Mouse (Mus musculus) ES-E14 (cell line): ENCODE results near the gene Olfr551. TPM values are rescaled to one million over a fixed set of nuclear protein-coding genes. Genes with fewer than 3 reads are reported as not detected.

Experiments
- DNase-seq: peaks from one replicate; pipeline ENCODE4 v3.0.0-alpha.2; 2013; ENCODE audit warnings: low read depth, low spot score
- H3K27ac ChIP-seq: 2 replicates; pipeline ENCODE4 v1.5.1; 2012; ENCODE audit warnings: low read depth, mild to moderate bottlenecking, low read length, moderate library complexity, mixed read lengths; ENCODE audit not compliant: poor library complexity, insufficient read depth, severe bottlenecking
- H3K36me3 ChIP-seq: 2 replicates; pipeline ENCODE4 v1.6.1; 2012; ENCODE audit warnings: mild to moderate bottlenecking, low read length, moderate library complexity, mixed read lengths; ENCODE audit not compliant: control insufficient read depth, poor library complexity, insufficient read depth, severe bottlenecking
- H3K4me1 ChIP-seq, 2 experiments: fragments of 150-350 bp in 1 of 2; sonication (generic) in 1 of 2; 2 replicates each; pipeline ENCODE4 v1.6.1; 2012; ENCODE audit warnings: low read length in 2 of 2, mild to moderate bottlenecking in 1 of 2, mixed read lengths in 1 of 2; ENCODE audit not compliant: control insufficient read depth in 2 of 2, insufficient read depth in 2 of 2, poor library complexity in 1 of 2
- H3K4me3 ChIP-seq, 2 experiments: fragments of 150-350 bp in 1 of 2; sonication (generic) in 1 of 2; 2 replicates each; pipeline ENCODE4 v1.5.1; 2012; ENCODE audit warnings: low read length in 2 of 2, low read depth in 1 of 2, mild to moderate bottlenecking in 1 of 2, mixed read lengths in 1 of 2; ENCODE audit not compliant: insufficient read depth in 1 of 2, poor library complexity in 1 of 2, severe bottlenecking in 1 of 2
- H3K9ac ChIP-seq: 2 replicates; pipeline ENCODE4 v1.6.1; 2012; ENCODE audit warnings: low read depth, mild to moderate bottlenecking, low read length, mixed read lengths; ENCODE audit not compliant: poor library complexity, insufficient read depth, severe bottlenecking
- H3K9me3 ChIP-seq: fragments of 150-350 bp; sonication (generic); 2 replicates; pipeline ENCODE4 v1.6.1; 2012; ENCODE audit warnings: low read depth, mild to moderate bottlenecking, low read length; ENCODE audit not compliant: control insufficient read depth, insufficient read depth
- CHD2 ChIP-seq: IDR thresholded peaks from 2 replicates; pipeline ENCODE4 v1.6.1; 2014; ENCODE audit warnings: mild to moderate bottlenecking, low read depth, low read length, inconsistent platforms
- HCFC1 ChIP-seq: IDR thresholded peaks from 2 replicates; pipeline ENCODE4 v1.6.1; 2012; ENCODE audit warnings: low read length, inconsistent platforms, borderline replicate concordance; ENCODE audit not compliant: insufficient read depth
- MAFK ChIP-seq: IDR thresholded peaks from 2 replicates; pipeline ENCODE4 v1.6.1; 2014; ENCODE audit warnings: mild to moderate bottlenecking, low read depth, low read length, inconsistent platforms; ENCODE audit not compliant: insufficient read depth
- ZC3H11A ChIP-seq: IDR thresholded peaks from 2 replicates; pipeline ENCODE4 v1.6.1; 2012; ENCODE audit warnings: low read depth, mild to moderate bottlenecking, inconsistent platforms, low read length, borderline replicate concordance
- ZNF384 ChIP-seq: IDR thresholded peaks from 2 replicates; pipeline ENCODE4 v1.6.1; 2012; ENCODE audit warnings: low read depth, low read length, inconsistent platforms
- in situ Hi-C, 2 experiments: fragments of 600-800 bp; cut with MboI; formaldehyde crosslinking; loops; one replicate each; pipeline ENCODE4 v1.15.1; 2025; ENCODE audit warnings: low sequenced_read_pairs in 2 of 2, inconsistent platforms in 1 of 2; ENCODE audit not compliant: unreplicated experiment in 2 of 2
- total RNA-seq: library from RNA; depleted of rRNA; stranded (reverse); fragments of 300-350 nt; gene quantifications from 2 replicates; pipeline ENCODE4 v1.2.3, GENCODE M21; 2012

Gene Olfr551
- total RNA-seq, 1 experiment: not detected

- no peak for DNase-seq
- no peak within 1 kb of the TSS for H3K27ac ChIP-seq
- no peak for TF ChIP-seq MAFK
- no peak for TF ChIP-seq CHD2
- TF ChIP-seq HCFC1: no peak
- no peak for TF ChIP-seq ZNF384
- no peak within 1 kb of the TSS for H3K9ac ChIP-seq
- H3K4me1 ChIP-seq: no peaks in the 10 kb centered on the region
- no peaks in the 10 kb centered on the region for H3K9me3 ChIP-seq
- H3K36me3 ChIP-seq: no peaks in the 10 kb centered on the region
- no peak within 1 kb of the TSS for H3K4me3 ChIP-seq
- in situ Hi-C loops: no loop called here
Observed at GRCm38 (mm10) chr7:102618118-102618517, 26.4 kb upstream of the Olfr551 start, which contains the start of gene Olfr553. TSS of gene Olfr553 (minus strand) at chr7:102618218.

- Histone ChIP-seq H3K4me3 (no peak within 1 kb of the TSS), H3K4me1 (no peaks in the 10 kb centered on the region), H3K36me3 (no peaks in the 10 kb centered on the region), H3K9ac (no peak within 1 kb of the TSS), H3K27ac (no peak within 1 kb of the TSS), H3K9me3 (no peaks in the 10 kb centered on the region)
- DNase-seq: no peak
- in situ Hi-C loops: no loop called here
- TF ChIP-seq ZNF384 (no peak), HCFC1 (no peak), CHD2 (no peak), ZC3H11A (no peak), MAFK (no peak)
Observed at GRCm38 (mm10) chr7:102597378-102598031, 5.8 kb upstream of the Olfr551 start, which contains the start of gene Olfr552. TSS of gene Olfr552 (plus strand) at chr7:102597770.

- Histone ChIP-seq H3K27ac (no peak overlapping the region), H3K9me3 (no peaks in the 10 kb centered on the region), H3K4me3 (no peak overlapping the region), H3K9ac (no peak overlapping the region), H3K36me3 (no peaks in the 10 kb centered on the region), H3K4me1 (no peaks in the 10 kb centered on the region)
- no peak for DNase-seq
- in situ Hi-C loops: no loop called here
- TF ChIP-seq CHD2: no peak
- no peak for TF ChIP-seq ZNF384
- TF ChIP-seq HCFC1: no peak
Observed at GRCm38 (mm10) chr7:102575998-102576397, 15.7 kb downstream of the Olfr551 start.

- Histone ChIP-seq H3K27ac (no peak overlapping the region), H3K4me1 (no peaks in the 10 kb centered on the region), H3K9me3 (no peaks in the 10 kb centered on the region), H3K4me3 (no peak overlapping the region), H3K36me3 (no peaks in the 10 kb centered on the region), H3K9ac (no peak overlapping the region)
- in situ Hi-C loops: no loop called here
- no peak for TF ChIP-seq ZC3H11A
- TF ChIP-seq CHD2: no peak
- TF ChIP-seq ZNF384: no peak
- TF ChIP-seq HCFC1: no peak
- no peak for TF ChIP-seq MAFK
- no peak for DNase-seq
Observed at GRCm38 (mm10) chr7:102573174-102573830, 18.4 kb downstream of the Olfr551 start.
